Mouse (Mus musculus) cerebellum, adult 2 months (tissue): ENCODE results near the gene Bad. TPM values are rescaled to one million over a fixed set of nuclear protein-coding genes. Genes with fewer than 3 reads are reported as not detected.
A peak's percentile ranks its signal among the peaks of the same experiment; 100 is the strongest.

Source experiments
- DNase-seq, 2 experiments: peaks; one replicate each; pipeline ENCODE4 v3.0.0; 2021
- H3K27ac ChIP-seq: fragments of 200-500 bp; 2 replicates; pipeline ENCODE4 v1.5.1; 2012; ENCODE audit warnings: low read length, control low read depth, inconsistent platforms; ENCODE audit not compliant: insufficient read depth
- H3K27me3 ChIP-seq: fragments of 200-500 bp; 2 replicates; pipeline ENCODE4 v1.6.1; 2012; ENCODE audit warnings: inconsistent platforms, mild to moderate bottlenecking, low read length, moderate library complexity; ENCODE audit not compliant: control insufficient read depth, insufficient read depth
- H3K4me1 ChIP-seq: fragments of 200-500 bp; 2 replicates; pipeline ENCODE4 v1.6.1; 2011; ENCODE audit warnings: low read length; ENCODE audit not compliant: control insufficient read depth, insufficient read depth
- H3K4me3 ChIP-seq: fragments of 200-500 bp; replicated peaks from 2 replicates; pipeline ENCODE3; 2011; ENCODE audit warnings: mild to moderate bottlenecking, low read depth, low read length, control low read depth; ENCODE audit not compliant: insufficient read depth
- CTCF ChIP-seq: fragments of 200-500 bp; IDR thresholded peaks from 2 replicates; pipeline ENCODE4 v1.5.1; 2011; ENCODE audit warnings: low read depth, mild to moderate bottlenecking, control low read depth, low read length, moderate library complexity, borderline replicate concordance; ENCODE audit not compliant: insufficient read depth
- POLR2A ChIP-seq: fragments of 200-500 bp; IDR thresholded peaks from 2 replicates; pipeline ENCODE4 v1.6.1; 2011; ENCODE audit warnings: low read length, control low read depth, borderline replicate concordance; ENCODE audit not compliant: insufficient read depth
- WGBS: fragments of 180-500 bp; shearing (Covaris S2); methylation state at CpG from one replicate; pipeline ENCODE4 v1.1.7; 2018; 5-methylcytosine and 5-hydroxymethylcytosine counted together
- polyA plus RNA-seq: library from polyadenylated mRNA; depleted of rRNA; stranded (reverse); fragments of >200 nt; gene quantifications from 2 replicates; pipeline ENCODE4 v1.2.3, GENCODE M21; 2012

Gene Bad
- polyA plus RNA-seq, 1 experiment: 71.6 TPM

GRCm38 (mm10) chr19:6969665-6970381 lies 28.2 kb downstream of the Bad start:
- Histone ChIP-seq H3K4me3 (peak overlapping the region; percentile 42), H3K4me1 (peaks cover 12% of the 10 kb centered on the region), H3K27ac (no peak overlapping the region), H3K27me3 (no peaks in the 10 kb centered on the region; the same call in 1 of the 2 replicates)
- WGBS: 2% methylated on average over 55 of the region's 55 CpGs
- no peak for DNase-seq
- no peak for TF ChIP-seq POLR2A
- TF ChIP-seq CTCF: peak; percentile 17; the same call in 1 of the 2 replicates

GRCm38 (mm10) chr19:6970460-6971085 lies 28.9 kb downstream of the Bad start:
- WGBS: 26% methylated on average over 11 of the region's 11 CpGs
- DNase-seq: no peak
- Histone ChIP-seq H3K27me3 (no peaks in the 10 kb centered on the region; the same call in 1 of the 2 replicates), H3K27ac (no peak overlapping the region), H3K4me1 (peaks cover 12% of the 10 kb centered on the region), H3K4me3 (no peak overlapping the region)
- TF ChIP-seq POLR2A: no peak
- TF ChIP-seq CTCF: no peak

GRCm38 (mm10) chr19:6971644-6972043 lies 30.0 kb downstream of the Bad start:
- no peaks in the 10 kb centered on the region; the same call in 1 of the 2 replicates for H3K27me3 ChIP-seq
- peaks cover 12% of the 10 kb centered on the region for H3K4me1 ChIP-seq
- no peak for TF ChIP-seq CTCF
- TF ChIP-seq POLR2A: no peak
- H3K4me3 ChIP-seq: no peak overlapping the region
- WGBS: 80% methylated on average over 6 of the region's 6 CpGs
- DNase-seq: no peak
- no peak overlapping the region for H3K27ac ChIP-seq

- DNase-seq: no peak
- H3K4me3 ChIP-seq: no peak overlapping the region
- H3K27me3 ChIP-seq: no peaks in the 10 kb centered on the region; the same call in 1 of the 2 replicates
- no peak for TF ChIP-seq CTCF
- no peak for TF ChIP-seq POLR2A
- no peak overlapping the region for H3K27ac ChIP-seq
- WGBS: 85% methylated on average over 13 of the region's 13 CpGs
- H3K4me1 ChIP-seq: peaks cover 7% of the 10 kb centered on the region
Measured at GRCm38 (mm10) chr19:6972247-6972917, 30.7 kb downstream of the Bad start.

GRCm38 (mm10) chr19:6973581-6974190 lies 32.0 kb downstream of the Bad start:
- no peak overlapping the region for H3K27ac ChIP-seq
- peaks cover 2% of the 10 kb centered on the region; the same call in 1 of the 2 replicates for H3K4me1 ChIP-seq
- DNase-seq: no peak
- H3K4me3 ChIP-seq: no peak overlapping the region
- WGBS: 40% methylated on average over 12 of the region's 12 CpGs
- TF ChIP-seq POLR2A (no peak), CTCF (no peak)
- no peaks in the 10 kb centered on the region; the same call in 1 of the 2 replicates for H3K27me3 ChIP-seq

- Histone ChIP-seq H3K27ac (no peak within 1 kb of the TSS), H3K4me1 (peaks cover 6% of the 10 kb centered on the region; the same call in 1 of the 2 replicates), H3K4me3 (peak within 1 kb of the TSS; percentile 97), H3K27me3 (no peaks in the 10 kb centered on the region; the same call in 1 of the 2 replicates)
- DNase-seq: peak; percentile 57 to 64
- TF ChIP-seq POLR2A (no peak), CTCF (no peak)
- WGBS: under 1% methylated on average over 84 of the region's 84 CpGs
Measured at GRCm38 (mm10) chr19:6974211-6975205, 32.8 kb downstream of the Bad start, which contains the start of gene Ppp1r14b. Gene Ppp1r14b, plus strand, starts transcription at chr19:6974968.
